Mouse (Mus musculus): ENCODE measurements at regions not wholly inside any gene's neighbourhood (a gene's known extent, or its start where the extent isn't known, plus 50 kb on each side); places are given as distances from the start of the nearest gene placed in this dataset.
"Not testable (repeated sequence)": the region's sequence is repeated elsewhere in the genome, so short reads cannot be mapped to it uniquely, and the experiment has no call there.

DNA sequence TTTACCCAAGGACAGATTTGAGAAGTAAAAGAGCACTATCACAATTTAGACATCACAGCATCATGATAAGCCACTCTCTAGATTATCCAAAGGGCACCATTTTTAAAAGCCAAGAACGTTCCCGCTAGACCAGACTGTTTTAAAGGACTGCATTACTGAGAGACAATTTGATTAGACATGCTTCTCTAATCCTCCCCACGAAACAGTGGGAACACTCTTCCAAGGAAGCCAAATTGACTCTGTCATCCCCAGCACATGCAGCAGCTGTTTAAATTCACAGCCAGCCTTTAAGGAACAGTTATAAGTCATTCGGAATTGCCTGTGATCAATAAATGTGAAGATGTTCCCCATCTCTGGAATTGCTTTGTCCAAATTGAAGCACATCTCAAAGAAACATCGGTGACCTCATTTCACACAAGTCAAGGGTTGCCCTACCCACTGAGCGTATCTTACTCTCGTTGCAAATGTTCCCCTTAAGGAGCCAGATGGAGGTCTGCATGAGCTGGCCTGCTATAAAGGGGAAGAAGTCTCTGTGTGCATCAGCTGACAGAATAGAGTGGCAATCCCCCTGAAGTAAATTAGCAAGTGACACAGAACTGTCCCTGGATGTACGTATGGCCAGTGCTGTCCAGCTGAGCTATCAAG is 393.2 kb downstream of the Pid1 start:
- intact Hi-C loops (cut with DNase I): no loop called here
- no peak for DNase-seq

GRCm38 (mm10) chr1:83964631-83965030 is 399.3 kb downstream of the Pid1 start:
- not testable (repeated sequence) for DNase-seq

GRCm38 (mm10) chr1:83961761-83962160 is 402.2 kb downstream of the Pid1 start:
- intact Hi-C loops (cut with DNase I): no loop called here
- no peak for DNase-seq

More at GRCm38 (mm10) chr1:83964631-83965030, 399.3 kb downstream of the Pid1 start:
- intact Hi-C loops (cut with DNase I): not testable (repeated sequence)

GRCm38 (mm10) chr1:83959756-83960155 is 404.2 kb downstream of the Pid1 start:
- no peak for DNase-seq
- intact Hi-C loops (cut with DNase I): no loop called here

- intact Hi-C loops (cut with DNase I): no loop called here
- DNase-seq: no peak
Measured at GRCm38 (mm10) chr1:83922900-83923299, 441.1 kb downstream of the Pid1 start.

GRCm38 (mm10) chr1:83915454-83915853 is 448.5 kb downstream of the Pid1 start:
- DNase-seq: no peak
- intact Hi-C loops (cut with DNase I): no loop called here

- intact Hi-C loops (cut with DNase I): no loop called here
- DNase-seq: no peak
Measured at GRCm38 (mm10) chr1:83907347-83907746, 456.6 kb downstream of the Pid1 start.

DNA sequence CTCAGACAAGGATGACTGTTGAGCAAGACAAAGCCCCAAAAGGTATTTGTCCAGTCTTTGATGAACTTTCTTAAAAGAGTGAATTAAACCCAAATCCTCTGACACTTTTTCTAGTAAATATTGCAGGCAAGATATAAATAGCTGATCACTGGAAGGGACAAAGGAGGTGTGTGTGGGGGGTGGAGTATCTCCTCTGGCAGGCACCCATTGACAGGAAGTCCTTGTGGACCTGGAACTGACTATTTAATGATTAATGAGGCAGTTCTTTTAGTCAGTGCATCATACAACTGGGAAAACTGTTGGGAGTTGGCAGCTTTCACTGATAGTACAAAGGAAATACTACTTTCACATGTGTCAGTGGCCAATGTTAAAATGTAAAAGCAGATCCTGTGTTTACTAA is 457.1 kb downstream of the Pid1 start:
- intact Hi-C loops (cut with DNase I): no loop called here

DNA sequence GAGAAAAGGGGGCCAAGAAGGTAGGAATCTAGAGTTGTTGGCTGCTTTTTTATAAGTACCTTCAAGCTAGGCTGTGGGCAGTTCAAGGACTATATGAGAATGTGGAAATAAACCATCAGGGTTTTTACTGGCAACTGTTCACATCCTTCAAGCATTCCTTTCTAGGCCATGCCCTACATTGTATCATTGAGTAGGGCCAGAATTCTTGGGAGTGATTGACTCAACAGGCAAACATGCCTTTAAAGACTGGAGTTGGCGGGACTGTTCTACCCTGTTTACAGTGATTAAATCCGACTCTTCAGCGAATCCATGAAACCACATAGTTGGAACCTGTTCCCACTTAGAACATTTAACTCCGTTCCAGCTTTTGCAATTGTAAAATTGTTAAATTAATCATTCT is 463.8 kb downstream of the Pid1 start:
- intact Hi-C loops (cut with DNase I): no loop called here
- DNase-seq: no peak

More for the DNA sequence above, 457.1 kb downstream of the Pid1 start:
- peak in 1 of 2 experiments; percentile 18 for DNase-seq

DNA sequence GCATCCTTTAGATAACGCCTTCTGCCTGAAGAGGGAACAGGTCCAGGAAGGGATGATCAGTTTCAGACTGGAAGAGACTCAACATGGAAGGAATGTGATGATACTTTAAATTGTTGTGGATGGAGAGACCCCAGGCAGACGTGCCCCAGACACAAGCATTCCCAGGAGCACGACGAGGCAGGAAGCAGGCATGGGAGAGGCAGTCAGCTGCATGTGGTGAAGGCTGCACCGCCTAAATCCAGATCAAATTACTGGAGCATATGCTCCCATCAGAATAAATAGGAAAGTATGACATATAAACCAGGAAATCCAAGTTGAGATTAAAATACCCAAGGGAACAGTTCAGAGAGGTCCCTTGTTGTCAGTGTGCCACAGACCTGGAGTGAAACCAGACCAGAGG is 467.3 kb downstream of the Pid1 start:
- DNase-seq: no peak
- intact Hi-C loops (cut with DNase I): no loop called here

DNA sequence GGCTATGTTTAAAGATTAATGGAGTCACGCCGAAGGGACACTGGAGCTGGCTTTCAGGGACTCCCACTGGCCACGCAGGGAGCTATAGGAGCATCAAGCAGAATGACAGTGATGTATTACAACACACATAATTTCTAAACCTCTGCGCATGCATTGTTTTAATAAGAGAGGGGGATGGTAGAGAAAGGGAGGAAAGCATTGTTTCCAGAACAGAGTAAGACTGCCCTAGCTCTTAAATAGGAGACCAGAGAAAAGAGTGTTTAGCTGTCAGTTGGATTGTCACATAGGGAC is 471.1 kb upstream of the Sphkap start:
- DNase-seq: no peak
- intact Hi-C loops (cut with DNase I): no loop called here

DNA sequence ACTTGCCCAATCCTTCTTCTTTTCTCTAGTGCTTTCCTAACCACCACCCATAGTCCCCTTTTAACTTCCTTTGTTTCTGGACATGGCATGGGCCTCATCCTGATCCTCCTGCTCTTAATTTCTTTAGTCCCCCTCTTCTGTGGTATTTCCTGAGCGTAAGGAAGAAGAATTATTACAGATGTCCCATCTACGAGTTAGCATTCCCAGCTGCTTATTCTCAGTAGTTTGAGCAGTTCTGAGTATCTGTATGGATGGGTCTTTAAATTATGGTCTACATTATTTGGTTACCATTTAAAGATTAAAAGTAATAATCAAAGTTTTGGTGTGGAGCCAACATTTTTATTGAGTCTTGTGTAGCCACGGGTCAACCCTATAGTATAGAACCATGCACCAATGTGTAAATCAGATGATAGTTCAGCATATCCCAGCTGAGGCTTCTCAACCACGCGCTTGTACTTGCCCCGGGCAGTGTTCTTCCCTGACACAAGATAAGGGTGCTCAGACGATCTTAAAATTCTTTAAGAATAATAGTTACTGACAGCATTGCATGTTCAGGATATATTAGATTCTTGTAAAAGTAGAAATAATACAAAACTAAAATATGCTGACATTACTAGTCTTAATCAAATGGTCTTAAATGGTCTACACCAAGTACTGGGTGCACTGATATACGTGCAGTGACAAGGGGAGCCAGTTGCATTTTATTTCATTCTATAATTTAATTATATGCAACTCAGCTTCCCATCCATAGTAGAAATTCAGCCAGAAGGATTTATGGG is 470.5 kb upstream of the Sphkap start:
- DNase-seq: no peak
- intact Hi-C loops (cut with DNase I): no loop called here

DNA sequence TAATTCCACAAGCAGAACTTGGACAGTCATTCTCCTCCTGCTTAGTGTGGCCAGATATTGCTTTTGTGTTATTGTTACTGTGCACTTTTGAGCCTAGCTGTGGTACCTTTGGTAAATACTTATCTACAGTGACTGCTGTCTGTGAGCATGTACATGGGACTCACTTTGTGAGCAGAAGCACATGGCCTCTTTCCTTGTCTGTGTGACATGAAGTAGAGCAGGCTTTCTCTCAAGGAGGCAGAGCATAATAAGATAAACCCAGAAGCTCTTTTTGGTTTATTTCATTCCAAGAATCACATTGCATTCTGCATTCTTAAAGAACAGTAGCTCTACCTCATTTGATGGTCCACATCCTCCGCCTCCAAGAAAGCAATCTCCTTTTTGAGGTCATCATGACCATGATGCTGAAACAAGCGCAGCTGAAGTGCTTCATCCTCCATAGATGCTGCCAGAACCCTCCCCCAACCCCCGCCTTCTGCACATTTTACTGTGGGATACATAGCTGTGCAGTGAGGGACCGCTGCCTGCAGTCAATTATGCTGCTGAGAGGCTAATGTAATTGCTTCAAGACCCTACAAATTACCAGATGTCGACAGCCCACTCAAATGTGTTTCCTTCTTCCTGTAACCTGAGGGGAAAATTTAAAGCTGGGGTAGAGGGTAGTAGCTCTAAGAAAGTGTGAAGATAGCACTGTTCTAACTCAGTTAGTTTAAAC is 463.0 kb upstream of the Sphkap start:
- intact Hi-C loops (cut with DNase I): no loop called here
- DNase-seq: no peak

- no peak for DNase-seq
- intact Hi-C loops (cut with DNase I): no loop called here
Measured at GRCm38 (mm10) chr1:83869046-83869445, 461.0 kb upstream of the Sphkap start.

GRCm38 (mm10) chr1:83862541-83862940 is 454.5 kb upstream of the Sphkap start:
- DNase-seq: no peak
- intact Hi-C loops (cut with DNase I): no loop called here

GRCm38 (mm10) chr1:83862128-83862527 is 454.1 kb upstream of the Sphkap start:
- no peak for DNase-seq
- intact Hi-C loops (cut with DNase I): no loop called here

DNA sequence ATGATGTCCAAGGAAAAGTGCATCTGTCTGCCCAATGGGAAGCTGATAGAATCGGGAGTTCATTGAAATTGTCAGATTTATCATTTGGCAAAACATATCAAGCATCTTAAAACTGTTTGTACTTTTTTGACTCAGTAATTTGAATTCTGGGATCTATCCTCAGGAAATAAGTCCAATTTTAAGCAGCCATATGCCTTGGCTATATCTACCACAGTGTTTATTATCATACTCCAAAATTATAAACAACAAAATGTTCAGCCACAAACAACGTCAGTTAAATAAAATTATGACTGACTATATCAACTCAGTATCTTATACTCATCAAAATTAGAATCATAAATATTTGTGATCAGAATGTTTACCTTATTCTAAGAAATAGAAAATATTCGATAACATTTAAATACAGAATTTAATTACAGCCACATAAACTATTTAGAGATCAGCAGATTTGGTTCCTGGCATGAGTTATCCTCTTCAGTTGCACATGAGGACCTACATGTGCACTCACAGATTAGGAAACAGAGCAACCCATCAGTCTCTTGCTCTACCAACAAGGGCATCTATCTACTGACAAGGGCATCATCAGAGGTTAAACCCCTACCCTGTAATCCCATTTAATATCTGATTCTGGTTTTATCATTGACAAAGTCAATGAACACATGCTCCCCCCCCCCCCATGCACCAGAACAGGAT is 451.9 kb upstream of the Sphkap start:
- DNase-seq: no peak
- intact Hi-C loops (cut with DNase I): no loop called here

DNA sequence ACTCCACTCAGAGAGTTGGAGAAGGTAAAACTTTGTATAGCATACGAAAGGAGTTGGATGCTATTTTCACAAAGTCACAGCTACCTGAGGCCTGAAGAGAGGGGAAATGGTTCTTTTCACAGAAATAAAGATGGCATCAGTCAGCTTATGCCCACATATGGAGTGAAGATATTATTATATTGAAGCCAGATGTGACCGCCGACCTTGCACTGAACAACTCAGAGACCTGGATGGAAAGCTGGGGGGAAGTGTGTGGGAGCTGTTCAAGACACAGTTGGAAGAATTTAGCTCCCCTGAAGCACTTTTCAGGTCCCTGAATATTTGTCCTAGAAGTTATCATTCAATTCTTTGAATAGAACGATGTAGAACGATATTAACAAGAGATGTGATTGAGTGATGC is 446.0 kb upstream of the Sphkap start:
- intact Hi-C loops (cut with DNase I): no loop called here
- no peak for DNase-seq

GRCm38 (mm10) chr1:83851081-83851480 is 443.1 kb upstream of the Sphkap start:
- intact Hi-C loops (cut with DNase I): no loop called here
- DNase-seq: no peak

DNA sequence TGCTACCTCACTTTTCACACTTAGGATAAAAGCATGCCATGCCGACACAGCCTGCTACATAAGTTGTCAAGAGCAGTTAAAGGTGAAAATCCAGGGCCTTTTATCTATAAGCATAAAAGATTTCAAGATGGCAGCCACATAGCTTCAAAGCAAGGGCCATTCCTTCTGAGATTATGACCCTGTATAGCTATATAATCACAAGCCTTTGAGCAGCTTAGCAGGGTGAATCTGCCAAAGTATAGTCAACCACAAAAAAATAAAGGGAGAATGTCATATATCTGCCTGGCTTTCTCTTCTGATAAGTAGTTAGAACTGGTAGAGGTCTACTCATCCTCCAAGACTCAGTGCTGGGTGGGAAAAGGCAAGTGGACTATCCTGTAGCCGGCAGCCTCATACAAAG is 440.4 kb upstream of the Sphkap start:
- intact Hi-C loops (cut with DNase I): no loop called here
- DNase-seq: no peak

DNA sequence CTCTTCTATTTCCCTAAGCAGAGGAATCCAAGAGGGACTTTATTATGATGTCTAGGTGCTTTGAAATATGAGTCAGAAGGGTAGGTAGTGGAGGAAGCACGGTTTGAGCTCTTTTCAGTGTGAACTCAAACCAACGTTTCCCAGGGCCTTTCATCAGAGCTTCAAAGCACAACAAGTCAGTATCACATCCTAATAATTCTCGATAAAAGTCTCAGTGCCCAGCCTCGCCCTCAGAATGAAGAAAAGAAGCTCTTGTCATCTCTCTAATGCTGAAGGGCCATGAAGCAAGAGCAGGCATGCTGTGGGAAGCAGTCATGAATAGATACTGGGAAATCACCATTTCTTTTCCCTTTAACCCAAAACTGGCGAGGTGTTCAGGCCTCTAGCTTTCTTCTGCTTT is 440.0 kb upstream of the Sphkap start:
- intact Hi-C loops (cut with DNase I): no loop called here
- DNase-seq: no peak

Measured in gastrocnemius, postnatal 36 days (tissue).